24 mouse cellular contexts compared by ENCODE assay signal in genomic region chr10:19745662-19746061, GRCm38 (mm10). TPM values are rescaled to one million over a fixed set of nuclear protein-coding genes. Genes with fewer than 3 reads are reported as not detected.
DNase-seq lines count a peak whose midpoint lies in the region; ATAC-seq and TF ChIP-seq lines count a peak whose summit lies in the region.
"Had no signal": no experiment of that assay in that cellular context is flagged by ENCODE, and none has a peak within 500 bp of the region (broad histone marks: within the 10 kb centered on the region; RNA-seq: fewer than 3 reads in every experiment).

No protein-coding gene starts in this region.

- no peak overlapping the region for H3K4me3 ChIP-seq in heart, adult 2 months
- H3K4me3 ChIP-seq in liver, adult 2 months (ENCODE audit: insufficient read depth, low read depth, low read length) = no peak overlapping the region
- H3K4me3 ChIP-seq in liver, embryonic 11.5 days (ENCODE audit: low read depth, low read length) = no peak overlapping the region
- H3K4me3 ChIP-seq: embryonic facial prominence, embryonic 13.5 days; heart, embryonic 12.5 days; limb, embryonic 10.5 days; liver, embryonic 13.5 days; midbrain, embryonic 13.5 days; myocyte; stomach, embryonic 15.5 days had no signal

- POLR2A ChIA-PET in Patski (lab: Charles Lee) = interaction anchor here (0.5 to 1.0 kb wide), 2 partner anchors 18 to 25 kb away, joined by 3 read pairs; no protein-coding TSS in a partner anchor

- no peaks in the 10 kb centered on the region for H3K79me2 ChIP-seq in heart, adult 2 months (replicated peaks; ENCODE audit: control insufficient read depth, insufficient read depth, low read length)
- H3K79me2 ChIP-seq in liver, adult 2 months (ENCODE audit: control insufficient read depth, insufficient read depth, low read length) = no peaks in the 10 kb centered on the region

- no peaks in the 10 kb centered on the region for H3K9me3 ChIP-seq in liver, embryonic 11.5 days (ENCODE audit: control insufficient read depth, low read length)
- H3K9me3 ChIP-seq: embryonic facial prominence, embryonic 13.5 days; heart, embryonic 12.5 days; limb, embryonic 10.5 days; liver, embryonic 13.5 days; midbrain, embryonic 13.5 days; stomach, embryonic 15.5 days had no signal

- H3K36me3 ChIP-seq in heart, adult 2 months (ENCODE audit: control insufficient read depth, insufficient read depth, low read length) = no peaks in the 10 kb centered on the region
- H3K36me3 ChIP-seq in liver, adult 2 months (ENCODE audit: control insufficient read depth, insufficient read depth, low read length) = no peaks in the 10 kb centered on the region
- no peaks in the 10 kb centered on the region for H3K36me3 ChIP-seq in liver, embryonic 11.5 days (ENCODE audit: control insufficient read depth, insufficient read depth, low read length)
- H3K36me3 ChIP-seq: embryonic facial prominence, embryonic 13.5 days; heart, embryonic 12.5 days; limb, embryonic 10.5 days; liver, embryonic 13.5 days; midbrain, embryonic 13.5 days; stomach, embryonic 15.5 days had no signal

- TF ChIP-seq POLR2A in heart, adult 2 months (IDR thresholded peaks at IDR 0.05; ENCODE audit: insufficient read depth, low read depth, low read length) = no peak
- no peak for TF ChIP-seq POLR2A in liver, adult 2 months (IDR thresholded peaks at IDR 0.05; ENCODE audit: extremely low read depth, insufficient read depth, low read length)

- no peak overlapping the region for H3K27ac ChIP-seq in heart, adult 2 months
- no peak overlapping the region for H3K27ac ChIP-seq in liver, adult 2 months (replicated peaks; ENCODE audit: insufficient read depth, low read depth, low read length)
- no peak overlapping the region for H3K27ac ChIP-seq in liver, embryonic 11.5 days (ENCODE audit: low read depth, low read length)
- H3K27ac ChIP-seq: embryonic facial prominence, embryonic 13.5 days; limb, embryonic 10.5 days; liver, embryonic 13.5 days; midbrain, embryonic 13.5 days; stomach, embryonic 15.5 days had no signal

- no peak for TF ChIP-seq EP300 in heart, adult 2 months (IDR thresholded peaks at IDR 0.05; ENCODE audit: insufficient read depth, low read depth, low read length)

- in situ Hi-C loops in Patski (cut with MboI; ENCODE audit: low pct_unique_long_range_greater_than_20kb) = no loop called here

- intact Hi-C loops in heart, adult 2 months (cut with DNase I) = no loop called here
- intact Hi-C loops in heart, postnatal 10 days (cut with DNase I) = no loop called here

- 0 out of 2 replicates have a peak, but pooled peaks have one; percentile 9 for TF ChIP-seq CTCF in heart, adult 2 months (IDR thresholded peaks at IDR 0.05)
- TF ChIP-seq CTCF in liver, adult 2 months (IDR thresholded peaks at IDR 0.05; ENCODE audit: low read depth, low read length) = no peak
- TF ChIP-seq CTCF in Patski (IDR thresholded peaks at IDR 0.05) = peak; percentile 37

- no peak for ATAC-seq in liver, embryonic 11.5 days (replicated peaks; ENCODE audit: low FRiP score)
- ATAC-seq in Patski = no peak
- peak; percentile 52; the same call in 1 of the 2 replicates for ATAC-seq in megakaryocyte progenitor cell, adult 5-6 weeks (replicated peaks; ENCODE audit: poor library complexity)
- ATAC-seq: activated CD4-positive, CD25-positive, alpha-beta regulatory T cell, adult 4 months; forebrain, embryonic 16.5 days; hindbrain, embryonic 16.5 days; midbrain, embryonic 13.5 days had no signal

- DNase-seq in heart, adult 2 months = no peak
- no peak for DNase-seq in heart, postnatal 10 days
- DNase-seq in liver, adult 2 months (ENCODE audit: extremely low read depth, low read depth, low spot score) = peak; percentile 45
- DNase-seq in liver, embryonic 11.5 days (ENCODE audit: low spot score) = no peak
- no peak for DNase-seq in Patski (ENCODE audit: low read depth, low spot score)
- no peak for DNase-seq in cerebellum, postnatal 25 days
- DNase-seq: cerebellum, adult 8-10 months; heart, postnatal 36 days; kidney, adult 18-20 months; kidney, postnatal 14 days; liver, embryonic 13.5 days; right cerebral cortex, postnatal 14 days; spleen, adult 18-20 months had no signal

- H3K27me3 ChIP-seq in heart, adult 2 months (ENCODE audit: control insufficient read depth, insufficient read depth, low read length) = no peaks in the 10 kb centered on the region
- no peaks in the 10 kb centered on the region for H3K27me3 ChIP-seq in liver, adult 2 months (ENCODE audit: control insufficient read depth, insufficient read depth, low read length)
- no peaks in the 10 kb centered on the region for H3K27me3 ChIP-seq in liver, embryonic 11.5 days (replicated peaks; ENCODE audit: control insufficient read depth, insufficient read depth, low read length)
- H3K27me3 ChIP-seq in Patski = peaks cover 8% of the 10 kb centered on the region
- H3K27me3 ChIP-seq: embryonic facial prominence, embryonic 13.5 days; heart, embryonic 12.5 days; liver, embryonic 13.5 days; midbrain, embryonic 13.5 days; stomach, embryonic 15.5 days had no signal

- WGBS in heart, adult 2 months = 21% methylated on average over 1 of the region's 1 CpGs
- WGBS in liver, adult 2 months = 29% methylated on average over 1 of the region's 1 CpGs
- 39% methylated on average over 1 of the region's 1 CpGs for WGBS in liver, embryonic 11.5 days

- H3K4me1 ChIP-seq in heart, adult 2 months (ENCODE audit: control insufficient read depth, insufficient read depth, low read length) = no peaks in the 10 kb centered on the region
- H3K4me1 ChIP-seq in liver, adult 2 months (ENCODE audit: control insufficient read depth, insufficient read depth, low read length) = no peaks in the 10 kb centered on the region
- H3K4me1 ChIP-seq in liver, embryonic 11.5 days (replicated peaks; ENCODE audit: control insufficient read depth, insufficient read depth, low read length) = no peaks in the 10 kb centered on the region
- H3K4me1 ChIP-seq: embryonic facial prominence, embryonic 13.5 days; heart, embryonic 12.5 days; limb, embryonic 10.5 days; midbrain, embryonic 13.5 days; stomach, embryonic 15.5 days had no signal

- H3K9ac ChIP-seq in heart, adult 2 months (ENCODE audit: low read depth, low read length) = no peak overlapping the region
- no peak overlapping the region for H3K9ac ChIP-seq in liver, adult 2 months (ENCODE audit: low read depth, low read length)
- no peak overlapping the region for H3K9ac ChIP-seq in liver, embryonic 11.5 days (ENCODE audit: low read depth, low read length)
- H3K9ac ChIP-seq: embryonic facial prominence, embryonic 13.5 days; heart, embryonic 12.5 days; liver, embryonic 13.5 days; midbrain, embryonic 13.5 days; stomach, embryonic 15.5 days had no signal

- CTCF ChIA-PET in Patski (lab: Charles Lee) = interaction anchor here (1.0 kb wide), 1 partner anchor 17 kb away, joined by 3 read pairs; no protein-coding TSS in a partner anchor

- H3K4me2 ChIP-seq in liver, embryonic 11.5 days = no peak overlapping the region
- H3K4me2 ChIP-seq: embryonic facial prominence, embryonic 13.5 days; heart, embryonic 12.5 days; liver, embryonic 13.5 days; midbrain, embryonic 13.5 days; stomach, embryonic 15.5 days had no signal

RNA-seq across cellular contexts. Expression of gene Il20ra, which starts 33.3 kb away (rescaled TPM):
- not detected for total RNA-seq in heart, adult 2 months (2021)
- not detected in 2 replicates for polyA plus RNA-seq in heart, adult 2 months (2012; rRNA removed)
- total RNA-seq in heart, postnatal 10 days (2021) = not detected
- total RNA-seq in liver, adult 2 months (2014; rRNA removed) = not detected in 2 replicates
- polyA plus RNA-seq in liver, adult 2 months (2012; rRNA removed) = not detected in 2 replicates
- polyA plus RNA-seq in liver, embryonic 11.5 days (2014; fragmentation: Nextera tagmentation; extraction: Ambion mirVana) = 0.52 and 0.66 TPM in 2 replicates
- 0.60 TPM for polyA plus RNA-seq in Patski (2021)
- 0.25 TPM in 1 of 2 replicates, not detected in the other for total RNA-seq in megakaryocyte progenitor cell, adult 5-6 weeks (2015)
- 0.14 and 0.67 TPM in 2 replicates for total RNA-seq in megakaryocyte progenitor cell, adult 5-6 weeks (2017)
- total RNA-seq: heart, postnatal 36 days; megakaryocyte, adult 5-6 weeks had no signal
- polyA plus RNA-seq: heart, embryonic 12.5 days; myocyte had no signal
